Mouse (Mus musculus) adrenal gland, adult 2 months (tissue): ENCODE data around the gene Camk2d. TPM values are rescaled to one million over a fixed set of nuclear protein-coding genes. Genes with fewer than 3 reads are reported as not detected.

Experiments
- DNase-seq: peaks from one replicate; pipeline ENCODE4 v3.0.0; 2021
- polyA plus RNA-seq: library from polyadenylated mRNA; depleted of rRNA; stranded (reverse); fragments of >200 nt; gene quantifications from 2 replicates; pipeline ENCODE4 v1.2.3, GENCODE M21; 2012; rRNA removed
- total RNA-seq, 2 experiments: library from RNA; stranded (reverse); gene quantifications; 2 replicates each; pipeline ENCODE4 v1.2.3; 2021

Gene Camk2d
- total and polyA plus RNA-seq, 3 experiments = 101 to 134 (median 116) TPM

DNA sequence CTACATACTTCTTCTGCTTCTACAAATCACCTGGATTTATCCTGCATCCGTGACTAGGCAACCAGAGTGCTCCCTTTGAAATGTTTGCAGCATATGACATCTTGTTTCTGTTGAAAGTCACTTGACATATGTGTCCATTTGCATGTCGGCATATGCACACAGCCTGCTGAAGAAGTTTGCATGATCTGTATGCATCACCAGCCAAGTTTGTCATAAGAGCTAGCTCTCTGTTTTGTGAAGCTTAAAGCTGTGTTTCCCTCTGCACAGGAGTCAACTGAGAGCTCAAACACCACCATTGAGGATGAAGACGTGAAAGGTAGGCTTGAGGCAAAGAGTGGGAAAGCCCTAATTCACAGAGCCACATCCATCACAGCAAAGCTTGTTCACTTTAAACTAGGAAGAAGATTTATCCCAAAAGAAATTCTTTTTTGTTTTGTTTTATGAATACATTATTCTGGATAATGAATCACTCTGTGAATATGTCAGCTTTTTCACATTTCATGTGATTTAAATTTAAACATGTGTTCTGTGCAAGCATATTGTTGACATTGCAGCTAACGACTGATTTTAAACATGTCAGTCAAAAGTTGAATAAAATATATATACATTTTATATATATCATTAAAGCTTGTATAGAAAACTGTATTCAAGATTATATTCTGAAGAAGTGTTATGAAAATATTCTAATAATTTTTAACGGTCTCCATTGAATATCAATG is 214.4 kb downstream of the Camk2d start:
- no peak for DNase-seq

DNA sequence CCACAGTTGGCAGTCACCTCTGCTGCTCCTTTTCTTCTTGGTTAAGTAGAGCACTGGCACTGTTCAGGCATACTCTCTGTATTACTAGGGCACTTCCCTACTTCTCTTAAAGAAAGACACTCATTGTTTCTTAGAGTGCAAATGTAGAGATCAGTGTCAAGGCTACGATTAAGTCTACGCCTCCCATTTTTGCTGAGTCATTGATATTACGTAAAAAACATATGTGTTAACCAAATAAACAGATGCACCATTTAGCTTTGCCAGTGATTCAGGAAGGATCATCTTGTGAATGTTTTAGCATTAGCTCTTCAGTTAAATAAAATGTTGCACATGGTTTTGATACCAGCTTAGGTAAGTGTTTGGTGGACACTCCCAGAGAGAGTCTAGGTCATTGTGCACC is 215.5 kb downstream of the Camk2d start:
- no peak for DNase-seq

DNA sequence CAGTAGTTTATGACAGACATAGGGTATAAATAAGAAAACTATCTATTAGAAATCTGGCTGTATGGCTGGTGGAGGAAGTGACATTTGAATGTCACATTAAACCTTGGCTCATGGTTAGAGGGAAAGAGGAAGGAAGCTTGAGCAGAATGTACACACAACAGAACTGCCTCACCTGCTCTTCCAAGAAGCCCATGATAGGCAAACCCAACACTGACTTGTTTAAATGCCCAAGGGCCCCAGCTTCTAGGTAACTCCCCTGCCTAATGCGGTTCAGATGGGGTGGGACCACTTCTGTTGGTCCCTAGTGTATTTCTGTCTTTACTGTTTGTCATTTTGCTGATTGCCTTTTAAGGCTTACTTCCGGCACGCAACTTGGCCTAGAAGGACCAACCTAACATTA is 226.3 kb downstream of the Camk2d start:
- DNase-seq = no peak

- no peak for DNase-seq
Measured at GRCm38 (mm10) chr3:126824930-126825329, 228.8 kb downstream of the Camk2d start.

DNA sequence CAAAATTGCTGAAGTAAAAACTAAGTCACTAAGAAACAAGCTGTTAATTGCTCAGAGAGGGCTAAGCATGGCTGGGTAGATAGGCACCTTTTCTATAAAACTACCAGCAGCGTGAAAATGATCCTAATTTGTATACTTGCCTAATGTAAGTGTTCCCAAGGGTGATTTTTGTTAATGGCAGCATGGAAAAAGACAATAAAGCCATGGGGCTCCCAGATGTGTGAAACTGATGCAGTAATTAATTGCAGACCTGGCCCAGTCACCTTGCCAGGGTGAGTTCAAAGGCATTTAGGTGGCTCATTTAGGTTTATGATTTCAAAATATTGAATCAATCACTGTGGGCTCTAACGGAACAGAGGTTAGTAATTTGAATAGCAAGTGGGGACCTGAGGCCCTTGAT is 230.1 kb downstream of the Camk2d start:
- no peak for DNase-seq

DNA sequence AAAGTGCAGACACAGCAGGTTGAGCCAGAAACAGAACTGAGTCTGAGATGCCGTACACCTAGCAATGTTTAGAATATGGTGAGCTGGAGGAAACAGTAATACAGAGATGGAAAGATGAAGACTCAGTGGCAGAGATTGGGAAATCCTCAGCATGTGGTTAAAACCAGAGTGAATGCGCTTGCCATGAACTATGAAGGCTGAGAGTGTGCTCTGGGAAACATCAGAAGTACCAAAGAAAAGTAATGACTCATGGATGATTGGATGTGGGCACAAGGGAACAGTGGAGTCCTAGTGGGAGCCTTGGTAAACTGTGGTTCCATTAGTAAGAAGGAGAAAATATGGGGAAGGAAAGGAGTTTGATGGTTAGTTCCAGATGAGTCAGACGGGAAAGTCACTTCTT is 231.8 kb downstream of the Camk2d start:
- DNase-seq = no peak

DNA sequence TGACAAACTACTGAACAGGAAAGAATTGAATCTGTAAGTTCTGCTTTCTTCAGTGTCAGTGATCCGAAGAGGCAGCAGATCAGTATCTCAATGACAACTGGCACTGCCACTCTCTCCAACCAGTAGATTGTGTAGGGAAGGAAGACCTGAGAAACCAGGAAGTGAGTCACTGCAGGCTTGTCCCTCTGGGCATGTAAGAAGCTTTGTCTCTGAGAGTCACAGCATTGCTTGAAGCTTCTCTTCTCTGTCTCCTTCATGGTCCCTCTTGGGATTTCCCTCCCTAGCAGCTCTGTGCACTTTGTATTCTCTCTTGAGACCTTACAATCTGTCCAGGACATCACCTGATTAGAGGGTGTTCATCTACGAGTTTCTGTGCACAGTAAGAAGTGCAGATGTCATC is 233.7 kb downstream of the Camk2d start:
- DNase-seq = no peak

GRCm38 (mm10) chr3:126831418-126832138 is 235.5 kb downstream of the Camk2d start:
- DNase-seq = peak; percentile 83

DNA sequence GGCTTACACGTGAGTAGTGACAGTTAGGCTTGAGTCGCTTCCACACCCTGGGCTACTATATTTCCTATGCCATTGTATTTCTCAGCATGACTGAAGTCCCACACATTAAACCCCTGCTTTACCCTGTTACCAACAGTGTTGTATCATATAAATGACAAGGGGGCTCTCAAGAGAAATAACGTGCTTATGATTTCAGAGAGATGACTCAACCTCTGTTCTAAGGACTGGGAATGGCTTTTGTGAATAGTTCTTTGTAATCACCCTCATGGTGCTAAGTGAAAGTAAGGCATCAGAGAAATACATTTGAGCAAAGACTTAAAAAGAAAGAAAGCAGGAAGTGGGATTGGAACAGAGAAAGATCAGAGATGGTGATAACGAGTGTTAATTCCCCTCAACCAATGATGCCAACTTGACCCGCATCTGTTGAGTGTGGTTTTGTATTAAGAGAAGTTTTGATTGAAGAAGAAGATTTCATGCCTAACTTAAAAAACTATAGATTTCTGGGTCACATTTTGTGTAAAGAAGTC is 238.6 kb downstream of the Camk2d start:
- no peak for DNase-seq

GRCm38 (mm10) chr3:126842780-126843179 is 246.7 kb downstream of the Camk2d start:
- no peak for DNase-seq

- no peak for DNase-seq
Measured at GRCm38 (mm10) chr3:126844809-126845208, 248.7 kb downstream of the Camk2d start.

GRCm38 (mm10) chr3:126848081-126848480 is 252.0 kb downstream of the Camk2d start:
- DNase-seq = peak; percentile 33

GRCm38 (mm10) chr3:126860442-126860841 is 264.3 kb downstream of the Camk2d start:
- DNase-seq = no peak

DNA sequence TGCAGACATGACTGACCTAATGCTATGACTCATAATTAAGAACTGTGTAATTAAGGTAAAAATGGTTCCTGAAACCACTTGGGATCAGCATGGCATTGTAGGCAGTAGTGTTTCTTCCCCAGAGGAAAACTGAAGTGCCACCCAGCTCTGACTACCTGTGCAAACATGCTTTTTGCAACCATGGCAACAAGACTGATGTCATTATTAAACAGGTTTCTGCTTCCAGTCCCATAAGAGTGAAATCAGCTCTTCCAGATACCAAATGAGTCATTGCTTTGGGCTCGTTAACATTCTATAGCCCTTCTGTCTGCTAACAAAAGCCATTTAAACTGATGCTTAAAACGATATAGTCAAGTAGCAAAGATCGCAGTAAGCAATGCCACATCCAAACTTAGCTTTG is 273.5 kb downstream of the Camk2d start:
- no peak for DNase-seq

DNA sequence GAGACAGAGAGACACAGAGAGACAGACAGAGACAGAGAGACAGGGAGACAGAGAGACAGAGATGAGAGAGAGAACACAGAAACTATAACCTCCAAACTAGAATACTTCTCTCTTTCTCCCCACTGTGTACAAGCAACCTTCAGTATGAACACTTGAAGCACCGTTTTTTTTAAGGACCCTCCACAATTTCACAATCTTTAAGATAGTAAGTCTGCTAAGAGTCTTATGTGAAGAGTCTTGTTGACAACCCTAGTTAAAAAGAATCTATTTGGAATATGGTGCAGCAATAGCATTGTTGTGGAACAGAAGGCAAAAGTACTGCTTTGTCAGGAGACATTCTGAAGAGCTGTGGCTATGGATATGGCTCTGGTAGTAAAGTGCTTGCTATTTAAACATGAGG is 274.6 kb downstream of the Camk2d start:
- DNase-seq = no peak

DNA sequence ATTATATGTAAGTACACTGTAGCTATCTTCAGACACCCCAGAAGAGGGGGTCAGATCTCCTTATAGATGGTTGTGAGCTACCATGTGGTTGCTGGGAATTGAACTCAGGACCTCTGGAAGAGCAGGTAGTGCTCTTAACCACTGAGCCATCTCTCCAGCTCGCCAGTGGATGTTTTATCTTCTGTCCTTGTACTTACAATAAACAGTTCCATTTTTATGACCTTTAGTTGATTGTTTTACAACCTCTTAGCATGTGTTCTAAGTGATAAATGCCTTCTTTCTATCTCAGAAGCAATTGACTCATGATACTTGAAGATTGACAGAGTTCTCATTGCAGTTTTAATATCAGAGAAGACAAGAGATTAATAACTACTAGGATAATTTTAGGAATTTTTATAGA is 282.1 kb downstream of the Camk2d start:
- DNase-seq = no peak

DNA sequence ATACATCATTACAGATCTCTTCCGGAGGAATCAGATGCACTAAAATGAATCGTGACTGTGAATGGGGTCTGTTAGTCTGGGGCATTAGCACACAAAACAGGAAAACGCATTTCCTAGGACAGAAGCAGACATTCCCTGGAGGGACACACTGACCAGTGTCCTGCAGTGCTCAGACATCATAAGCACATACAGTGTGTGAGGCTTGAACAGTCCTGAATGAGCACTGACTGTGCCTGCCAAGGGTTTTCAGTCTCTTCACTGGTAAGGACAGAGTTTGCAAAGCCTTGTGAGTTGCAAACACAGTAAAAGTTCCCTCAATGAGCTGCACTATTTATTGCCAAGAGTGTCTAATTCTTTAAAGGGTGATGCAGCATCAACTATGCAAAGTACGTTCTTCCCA is 290.0 kb downstream of the Camk2d start:
- no peak for DNase-seq

GRCm38 (mm10) chr3:126886644-126887043 is 290.5 kb downstream of the Camk2d start:
- no peak for DNase-seq

Other genes starting within 250 kb of the Camk2d start
- gene Arsj, start 232.6 kb upstream of the Camk2d start, total RNA-seq = under 1 TPM; 0.17 TPM
- 0.04 and 0.07 TPM in 2 replicates for gene Arsj, start 232.6 kb upstream of the Camk2d start, polyA plus RNA-seq